Mouse (Mus musculus) midbrain, embryonic 11.5 days (tissue): ENCODE data around the gene Zfr. TPM values are rescaled to one million over a fixed set of nuclear protein-coding genes. Genes with fewer than 3 reads are reported as not detected.
A peak's percentile ranks its signal among the peaks of the same experiment; 100 is the strongest.

Experiments used
- ATAC-seq: fragments of 200-750 bp; cut with Nextera tagmentation; 2 replicates; pipeline ENCODE4 v1.8.0; 2017; ENCODE audit warnings: moderate TSS enrichment, moderate library complexity; ENCODE audit not compliant: low FRiP score
- DNase-seq: peaks from one replicate; pipeline ENCODE4 v3.0.0; 2015; ENCODE audit warnings: low spot score; ENCODE audit errors: missing footprints
- H3K27ac ChIP-seq: fragments of 300-500 bp; sonication (generic); 2 replicates; pipeline ENCODE4 v1.5.1; 2014; ENCODE audit warnings: low read depth, low read length
- H3K27me3 ChIP-seq: fragments of 300-500 bp; sonication (generic); 2 replicates; pipeline ENCODE4 v1.6.1; 2014; ENCODE audit warnings: mild to moderate bottlenecking, low read length, moderate library complexity, mixed read lengths; ENCODE audit not compliant: control insufficient read depth, insufficient read depth
- H3K36me3 ChIP-seq: fragments of 300-500 bp; sonication (generic); 2 replicates; pipeline ENCODE4 v1.6.1; 2014; ENCODE audit warnings: mild to moderate bottlenecking, low read length, moderate library complexity, mixed read lengths; ENCODE audit not compliant: control insufficient read depth, insufficient read depth
- H3K4me1 ChIP-seq: fragments of 300-500 bp; sonication (generic); 2 replicates; pipeline ENCODE4 v1.6.1; 2014; ENCODE audit warnings: low read length; ENCODE audit not compliant: control insufficient read depth, insufficient read depth
- H3K4me2 ChIP-seq: fragments of 300-500 bp; sonication (generic); 2 replicates; pipeline ENCODE4 v1.6.1; 2014; ENCODE audit warnings: mild to moderate bottlenecking, moderate library complexity
- H3K4me3 ChIP-seq: fragments of 300-500 bp; sonication (generic); 2 replicates; pipeline ENCODE4 v1.5.1; 2014; ENCODE audit warnings: low read depth, low read length
- H3K9ac ChIP-seq: fragments of 300-500 bp; sonication (generic); 2 replicates; pipeline ENCODE4 v1.6.1; 2014; ENCODE audit warnings: low read length
- H3K9me3 ChIP-seq: fragments of 300-500 bp; sonication (generic); 2 replicates; pipeline ENCODE4 v1.6.1; 2016; ENCODE audit warnings: low read length; ENCODE audit not compliant: control insufficient read depth
- WGBS: fragments of 180-500 bp; shearing (Covaris S2); extraction: QIAGEN DNeasy Blood & Tissue Kit; methylation state at CpG from one replicate; pipeline ENCODE4 v1.1.7; 2014; 5-methylcytosine and 5-hydroxymethylcytosine counted together
- polyA plus RNA-seq: library from polyadenylated mRNA; unstranded; fragments of >200 nt; fragmentation: Nextera tagmentation; extraction: Ambion mirVana; gene quantifications from 2 replicates; pipeline ENCODE4 v1.2.1, GENCODE M21; 2014

The Zfr gene
- polyA plus RNA-seq, 1 experiment from 2014 or later = 137 TPM

GRCm38 (mm10) chr15:12222564-12223302 lies 105.1 kb downstream of the Zfr start:
- peak; percentile 71 for ATAC-seq
- H3K4me2 ChIP-seq = 0 out of 2 replicates have a peak overlapping the region, but pooled peaks have one; percentile 6
- H3K9me3 ChIP-seq = no peaks in the 10 kb centered on the region
- H3K9ac ChIP-seq = no peak overlapping the region
- H3K36me3 ChIP-seq = no peaks in the 10 kb centered on the region
- no peaks in the 10 kb centered on the region for H3K27me3 ChIP-seq
- peak overlapping the region; percentile 55 for H3K27ac ChIP-seq
- 12% methylated on average over 8 of the region's 8 CpGs for WGBS
- peaks cover 26% of the 10 kb centered on the region for H3K4me1 ChIP-seq
- no peak for DNase-seq
- no peak overlapping the region for H3K4me3 ChIP-seq

- peak; percentile 81 for DNase-seq
- peaks cover 21% of the 10 kb centered on the region for H3K4me1 ChIP-seq
- H3K4me2 ChIP-seq = no peak overlapping the region
- peak overlapping the region; percentile 35 for H3K27ac ChIP-seq
- no peak overlapping the region for H3K4me3 ChIP-seq
- H3K27me3 ChIP-seq = no peaks in the 10 kb centered on the region
- 66% methylated on average over 6 of the region's 6 CpGs for WGBS
- H3K9ac ChIP-seq = no peak overlapping the region
- no peaks in the 10 kb centered on the region for H3K9me3 ChIP-seq
- no peaks in the 10 kb centered on the region for H3K36me3 ChIP-seq
- ATAC-seq = peak; percentile 44
Observed at GRCm38 (mm10) chr15:12223393-12223792, 105.8 kb downstream of the Zfr start.

GRCm38 (mm10) chr15:12224239-12224638 lies 106.6 kb downstream of the Zfr start:
- Histone ChIP-seq H3K4me3 (no peak overlapping the region), H3K4me2 (no peak overlapping the region), H3K4me1 (peaks cover 21% of the 10 kb centered on the region), H3K27me3 (no peaks in the 10 kb centered on the region), H3K9me3 (no peaks in the 10 kb centered on the region), H3K36me3 (no peaks in the 10 kb centered on the region), H3K9ac (no peak overlapping the region), H3K27ac (no peak overlapping the region)
- no peak for ATAC-seq
- 92% methylated on average over 2 of the region's 2 CpGs for WGBS
- DNase-seq = peak; percentile 72

DNA sequence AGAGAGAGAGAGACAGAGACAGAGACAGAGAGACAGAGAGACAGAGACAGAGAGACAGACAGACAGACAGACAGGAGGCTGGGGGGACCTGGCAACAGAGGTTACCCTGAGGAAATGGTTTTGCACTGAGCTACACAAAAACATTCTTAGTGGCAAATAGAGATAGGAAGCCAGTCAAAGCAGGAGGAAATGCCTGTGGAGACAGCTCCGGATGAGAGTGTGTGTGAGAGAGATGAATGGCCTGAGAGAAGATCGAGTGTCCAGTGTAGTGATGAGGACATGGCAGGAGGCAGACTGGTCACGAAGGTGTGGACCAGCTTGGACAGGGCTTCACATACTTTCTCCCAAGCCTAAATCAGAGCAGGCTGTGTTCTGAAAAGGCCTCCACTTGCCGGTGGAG lies 107.4 kb downstream of the Zfr start:
- Histone ChIP-seq H3K9ac (no peak overlapping the region), H3K27ac (no peak overlapping the region), H3K4me1 (peaks cover 21% of the 10 kb centered on the region), H3K36me3 (no peaks in the 10 kb centered on the region), H3K4me3 (no peak overlapping the region), H3K27me3 (no peaks in the 10 kb centered on the region), H3K4me2 (no peak overlapping the region), H3K9me3 (no peaks in the 10 kb centered on the region)
- no peak for ATAC-seq
- DNase-seq = peak; percentile 68
- 69% methylated on average over 4 of the region's 4 CpGs for WGBS

GRCm38 (mm10) chr15:12226908-12227307 lies 109.3 kb downstream of the Zfr start:
- no peak overlapping the region for H3K4me3 ChIP-seq
- 95% methylated on average over 15 of the region's 15 CpGs for WGBS
- DNase-seq = no peak
- H3K36me3 ChIP-seq = no peaks in the 10 kb centered on the region
- no peak overlapping the region for H3K4me2 ChIP-seq
- ATAC-seq = no peak
- peaks cover 14% of the 10 kb centered on the region for H3K4me1 ChIP-seq
- no peak overlapping the region for H3K27ac ChIP-seq
- no peak overlapping the region for H3K9ac ChIP-seq
- H3K27me3 ChIP-seq = no peaks in the 10 kb centered on the region
- no peaks in the 10 kb centered on the region for H3K9me3 ChIP-seq

DNA sequence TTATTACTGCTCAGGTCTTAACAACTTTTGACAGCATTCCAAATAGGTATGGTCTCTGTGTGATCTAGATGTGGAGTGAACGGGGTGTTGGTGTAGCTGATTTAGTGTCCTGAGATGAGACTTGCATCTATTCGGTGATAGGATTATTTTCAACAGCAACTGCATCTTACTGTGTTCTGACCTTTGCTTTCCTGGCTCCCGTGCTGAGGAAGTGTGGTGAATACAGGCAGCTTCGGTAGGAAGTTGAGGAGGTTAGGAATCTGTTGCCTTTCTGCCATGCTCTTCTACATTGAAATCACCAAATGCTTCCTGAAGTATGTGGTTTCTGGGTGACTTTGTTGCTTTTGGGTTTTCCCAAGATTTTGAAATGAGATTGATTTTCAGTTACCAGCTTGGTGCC lies 109.7 kb downstream of the Zfr start:
- ATAC-seq = no peak
- no peak overlapping the region for H3K9ac ChIP-seq

DNA sequence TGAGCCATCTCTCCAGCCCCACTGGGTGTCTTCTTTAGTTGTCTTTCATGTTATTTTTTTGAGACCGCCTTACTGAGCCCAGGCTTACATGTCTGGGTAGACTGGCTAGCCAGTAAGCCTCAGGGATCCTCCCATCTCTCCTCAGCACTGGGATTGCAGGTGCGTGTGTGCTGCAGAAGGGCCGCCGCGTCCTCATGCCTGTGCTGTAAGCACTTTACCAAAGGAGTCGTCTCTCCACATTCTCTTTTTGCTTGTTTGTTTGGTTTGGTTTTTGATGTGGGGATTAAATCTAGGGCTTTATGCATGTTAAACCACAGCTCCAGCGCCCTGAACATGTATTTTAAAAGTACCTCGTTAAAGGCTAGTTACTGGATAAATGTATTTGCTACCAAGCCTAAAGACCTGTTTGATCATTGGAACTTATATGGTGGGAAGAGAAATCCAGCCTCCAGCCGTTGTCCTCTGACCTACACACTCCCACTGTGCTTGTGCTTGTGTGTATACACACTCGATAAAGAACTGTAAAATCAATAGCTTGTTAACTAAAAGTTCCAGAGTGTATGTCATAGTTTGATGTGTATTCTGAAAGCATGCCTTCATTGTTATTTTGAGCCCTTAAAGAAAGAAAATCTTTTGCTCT lies 112.1 kb downstream of the Zfr start:
- H3K36me3 ChIP-seq = peaks cover 3% of the 10 kb centered on the region; the same call in 1 of the 2 replicates
- 79% methylated on average over 10 of the region's 10 CpGs for WGBS
- H3K4me3 ChIP-seq = no peak overlapping the region
- no peak overlapping the region for H3K27ac ChIP-seq
- no peaks in the 10 kb centered on the region for H3K4me1 ChIP-seq
- no peak overlapping the region for H3K9ac ChIP-seq
- H3K4me2 ChIP-seq = no peak overlapping the region
- ATAC-seq (no peak), DNase-seq (peak; percentile 78)
- no peaks in the 10 kb centered on the region for H3K9me3 ChIP-seq
- H3K27me3 ChIP-seq = no peaks in the 10 kb centered on the region

More for the DNA sequence above, 109.7 kb downstream of the Zfr start:
- DNase-seq = peak; percentile 14
- no peaks in the 10 kb centered on the region for H3K36me3 ChIP-seq
- H3K9me3 ChIP-seq = no peaks in the 10 kb centered on the region
- no peaks in the 10 kb centered on the region for H3K27me3 ChIP-seq
- no peak overlapping the region for H3K4me3 ChIP-seq
- H3K4me2 ChIP-seq = no peak overlapping the region
- H3K4me1 ChIP-seq = peaks cover 10% of the 10 kb centered on the region
- H3K27ac ChIP-seq = no peak overlapping the region
- 91% methylated on average over 4 of the region's 4 CpGs for WGBS

- no peak overlapping the region for H3K9ac ChIP-seq
- H3K4me3 ChIP-seq = no peak overlapping the region
- H3K36me3 ChIP-seq = peaks cover 3% of the 10 kb centered on the region; the same call in 1 of the 2 replicates
- 68% methylated on average over 12 of the region's 12 CpGs for WGBS
- H3K4me2 ChIP-seq = no peak overlapping the region
- no peak for ATAC-seq
- no peaks in the 10 kb centered on the region for H3K9me3 ChIP-seq
- peak; percentile 78 for DNase-seq
- H3K27me3 ChIP-seq = no peaks in the 10 kb centered on the region
- H3K27ac ChIP-seq = no peak overlapping the region
- H3K4me1 ChIP-seq = no peaks in the 10 kb centered on the region
Observed at GRCm38 (mm10) chr15:12230243-12230935, 112.8 kb downstream of the Zfr start.

GRCm38 (mm10) chr15:12231462-12231861 lies 113.8 kb downstream of the Zfr start:
- Histone ChIP-seq H3K36me3 (peaks cover 3% of the 10 kb centered on the region), H3K4me2 (no peak overlapping the region), H3K27ac (no peak overlapping the region), H3K27me3 (no peaks in the 10 kb centered on the region), H3K9me3 (no peaks in the 10 kb centered on the region), H3K4me3 (no peak overlapping the region), H3K4me1 (no peaks in the 10 kb centered on the region), H3K9ac (no peak overlapping the region)
- peak; percentile 71 for DNase-seq
- 82% methylated on average over 6 of the region's 6 CpGs for WGBS
- ATAC-seq = no peak
